Mouse (Mus musculus): ENCODE measurements at regions not wholly inside any gene's neighbourhood (a gene's known extent, or its start where the extent isn't known, plus 50 kb on each side); places are given as distances from the start of the nearest gene placed in this dataset.

GRCm38 (mm10) chr2:75462030-75462671 lies 196.9 kb upstream of the Hnrnpa3 start:
- no peak overlapping the region for H3K27ac ChIP-seq (ENCODE audit: control insufficient read depth, insufficient read depth, low read length)
- WGBS: 86% methylated on average over 5 of the region's 5 CpGs
- H3K4me1 ChIP-seq (replicated peaks; ENCODE audit: control insufficient read depth, insufficient read depth, low read length): peaks cover 8% of the 10 kb centered on the region
- H3K36me3 ChIP-seq (ENCODE audit: control insufficient read depth, insufficient read depth, low read length): no peaks in the 10 kb centered on the region
- H3K4me3 ChIP-seq (ENCODE audit: control insufficient read depth, insufficient read depth, low read length): no peak overlapping the region
- TF ChIP-seq POLR2A (IDR thresholded peaks at IDR 0.05; ENCODE audit: control insufficient read depth, extremely low read depth, insufficient read depth, low read length, poor library complexity): no peak
- no peak for TF ChIP-seq CTCF (IDR thresholded peaks at IDR 0.05; ENCODE audit: borderline replicate concordance, control insufficient read depth, extremely low read depth, insufficient read depth, low read length, poor library complexity)
- no peak for DNase-seq
- H3K27me3 ChIP-seq (ENCODE audit: control insufficient read depth, insufficient read depth, low read length): no peaks in the 10 kb centered on the region

- 90% methylated on average over 9 of the region's 9 CpGs for WGBS
- no peak for TF ChIP-seq POLR2A (IDR thresholded peaks at IDR 0.05; ENCODE audit: control insufficient read depth, extremely low read depth, insufficient read depth, low read length, poor library complexity)
- no peak for TF ChIP-seq CTCF (IDR thresholded peaks at IDR 0.05; ENCODE audit: borderline replicate concordance, control insufficient read depth, extremely low read depth, insufficient read depth, low read length, poor library complexity)
- no peak overlapping the region for H3K4me3 ChIP-seq (ENCODE audit: control insufficient read depth, insufficient read depth, low read length)
Measured at GRCm38 (mm10) chr2:75463091-75463490, 196.0 kb upstream of the Hnrnpa3 start.

GRCm38 (mm10) chr2:75464429-75464828 lies 194.6 kb upstream of the Hnrnpa3 start:
- WGBS: 8% methylated on average over 2 of the region's 2 CpGs
- no peak overlapping the region for H3K27ac ChIP-seq (ENCODE audit: control insufficient read depth, insufficient read depth, low read length)
- DNase-seq: no peak
- H3K4me1 ChIP-seq (replicated peaks; ENCODE audit: control insufficient read depth, insufficient read depth, low read length): peaks cover 14% of the 10 kb centered on the region
- no peaks in the 10 kb centered on the region for H3K36me3 ChIP-seq (ENCODE audit: control insufficient read depth, insufficient read depth, low read length)
- no peak overlapping the region for H3K4me3 ChIP-seq (ENCODE audit: control insufficient read depth, insufficient read depth, low read length)
- no peaks in the 10 kb centered on the region for H3K27me3 ChIP-seq (ENCODE audit: control insufficient read depth, insufficient read depth, low read length)
- TF ChIP-seq POLR2A (IDR thresholded peaks at IDR 0.05; ENCODE audit: control insufficient read depth, extremely low read depth, insufficient read depth, low read length, poor library complexity): no peak
- TF ChIP-seq CTCF (IDR thresholded peaks at IDR 0.05; ENCODE audit: borderline replicate concordance, control insufficient read depth, extremely low read depth, insufficient read depth, low read length, poor library complexity): no peak

More at GRCm38 (mm10) chr2:75463091-75463490, 196.0 kb upstream of the Hnrnpa3 start:
- H3K4me1 ChIP-seq (replicated peaks; ENCODE audit: control insufficient read depth, insufficient read depth, low read length): peaks cover 14% of the 10 kb centered on the region
- no peaks in the 10 kb centered on the region for H3K36me3 ChIP-seq (ENCODE audit: control insufficient read depth, insufficient read depth, low read length)
- DNase-seq: no peak
- no peaks in the 10 kb centered on the region for H3K27me3 ChIP-seq (ENCODE audit: control insufficient read depth, insufficient read depth, low read length)
- no peak overlapping the region for H3K27ac ChIP-seq (ENCODE audit: control insufficient read depth, insufficient read depth, low read length)

GRCm38 (mm10) chr2:75468851-75469250 lies 190.2 kb upstream of the Hnrnpa3 start:
- TF ChIP-seq POLR2A (IDR thresholded peaks at IDR 0.05; ENCODE audit: control insufficient read depth, extremely low read depth, insufficient read depth, low read length, poor library complexity): no peak
- H3K4me1 ChIP-seq (replicated peaks; ENCODE audit: control insufficient read depth, insufficient read depth, low read length): peaks cover 33% of the 10 kb centered on the region
- no peaks in the 10 kb centered on the region for H3K27me3 ChIP-seq (ENCODE audit: control insufficient read depth, insufficient read depth, low read length)
- H3K4me3 ChIP-seq (ENCODE audit: control insufficient read depth, insufficient read depth, low read length): no peak overlapping the region
- no peak for DNase-seq
- H3K36me3 ChIP-seq (ENCODE audit: control insufficient read depth, insufficient read depth, low read length): no peaks in the 10 kb centered on the region
- H3K27ac ChIP-seq (ENCODE audit: control insufficient read depth, insufficient read depth, low read length): no peak overlapping the region
- WGBS: 91% methylated on average over 8 of the region's 8 CpGs

- peak overlapping the region; percentile 91 for H3K27ac ChIP-seq (ENCODE audit: control insufficient read depth, insufficient read depth, low read length)
- WGBS: 6% methylated on average over 15 of the region's 15 CpGs
- H3K27me3 ChIP-seq (ENCODE audit: control insufficient read depth, insufficient read depth, low read length): no peaks in the 10 kb centered on the region
- no peaks in the 10 kb centered on the region for H3K36me3 ChIP-seq (ENCODE audit: control insufficient read depth, insufficient read depth, low read length)
- TF ChIP-seq POLR2A (IDR thresholded peaks at IDR 0.05; ENCODE audit: control insufficient read depth, extremely low read depth, insufficient read depth, low read length, poor library complexity): 0 out of 2 replicates have a peak, but pooled peaks have one; percentile 23
- 0 out of 2 replicates have a peak, but pooled peaks have one; percentile 15 for TF ChIP-seq CTCF (IDR thresholded peaks at IDR 0.05; ENCODE audit: borderline replicate concordance, control insufficient read depth, extremely low read depth, insufficient read depth, low read length, poor library complexity)
- peak; percentile 80 for DNase-seq
- peak overlapping the region; percentile 12; the same call in 1 of the 2 replicates for H3K4me3 ChIP-seq (ENCODE audit: control insufficient read depth, insufficient read depth, low read length)
- peaks cover 30% of the 10 kb centered on the region for H3K4me1 ChIP-seq (replicated peaks; ENCODE audit: control insufficient read depth, insufficient read depth, low read length)
Measured at GRCm38 (mm10) chr2:75469958-75470687, 188.9 kb upstream of the Hnrnpa3 start.

- H3K27ac ChIP-seq (ENCODE audit: control insufficient read depth, insufficient read depth, low read length): peak overlapping the region; percentile 91
Measured at GRCm38 (mm10) chr2:75470688-75471054, 188.4 kb upstream of the Hnrnpa3 start.

More at GRCm38 (mm10) chr2:75470688-75471054, 188.4 kb upstream of the Hnrnpa3 start:
- no peaks in the 10 kb centered on the region for H3K36me3 ChIP-seq (ENCODE audit: control insufficient read depth, insufficient read depth, low read length)
- no peak for DNase-seq
- TF ChIP-seq POLR2A (IDR thresholded peaks at IDR 0.05; ENCODE audit: control insufficient read depth, extremely low read depth, insufficient read depth, low read length, poor library complexity) (no peak), CTCF (IDR thresholded peaks at IDR 0.05; ENCODE audit: borderline replicate concordance, control insufficient read depth, extremely low read depth, insufficient read depth, low read length, poor library complexity) (no peak)
- H3K4me3 ChIP-seq (ENCODE audit: control insufficient read depth, insufficient read depth, low read length): 0 out of 2 replicates have a peak overlapping the region, but pooled peaks have one; percentile 5
- H3K4me1 ChIP-seq (replicated peaks; ENCODE audit: control insufficient read depth, insufficient read depth, low read length): peaks cover 30% of the 10 kb centered on the region
- WGBS: 5% methylated on average over 9 of the region's 9 CpGs
- H3K27me3 ChIP-seq (ENCODE audit: control insufficient read depth, insufficient read depth, low read length): no peaks in the 10 kb centered on the region
